Mouse (Mus musculus) cerebellum, adult 18-20 months (tissue): ENCODE data around the gene Odf4.

Experiments
- DNase-seq, 2 experiments: peaks; one replicate each; pipeline ENCODE4 v3.0.0; 2021

Odf4 gene

GRCm38 (mm10) chr11:68901351-68902046 lies 25.4 kb downstream of the Odf4 start, which contains the start of gene Rpl26:
TSS of gene Rpl26 (plus strand) at chr11:68901583.
- peak; percentile 97 to 99 for DNase-seq

DNA sequence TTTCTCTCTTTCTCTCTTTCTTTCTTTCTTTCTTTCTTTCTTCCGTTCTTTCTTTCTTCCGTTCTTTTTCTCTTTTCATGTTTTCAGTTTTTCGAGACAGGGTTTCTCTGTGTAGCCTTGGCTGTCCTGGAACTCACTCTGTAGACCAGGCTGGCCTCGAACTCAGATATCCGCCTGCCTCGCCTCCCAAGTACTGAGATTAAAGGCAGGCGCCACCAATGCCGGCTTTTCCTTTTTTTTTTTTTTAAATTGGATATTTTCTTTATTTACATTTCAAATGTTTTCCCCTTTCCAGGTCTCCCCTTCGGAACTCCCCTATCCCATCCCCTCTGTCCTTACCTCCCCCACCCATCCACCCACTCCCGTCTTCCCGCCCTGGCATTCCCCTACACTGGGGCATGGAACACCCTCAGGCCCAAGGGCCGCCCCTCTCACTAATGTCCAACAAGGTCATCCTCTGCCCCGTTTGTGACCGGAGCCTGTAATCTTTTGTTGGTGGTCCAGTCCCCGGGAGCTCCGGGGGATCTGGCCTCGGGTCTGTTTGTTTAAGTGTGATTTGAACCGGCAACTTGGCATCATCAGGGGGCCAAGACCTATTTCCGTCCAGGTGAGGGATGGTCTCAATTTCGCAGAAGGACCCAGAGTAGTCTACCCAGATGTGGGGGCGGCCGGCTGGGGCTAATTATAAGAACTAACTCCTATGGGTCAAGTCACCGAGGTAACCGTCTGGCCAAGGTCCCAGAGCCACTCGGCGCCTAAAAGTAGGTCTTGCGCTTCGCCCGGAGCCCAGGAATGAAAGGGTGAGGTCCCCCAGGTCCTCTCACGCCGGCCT lies 26.1 kb downstream of the Odf4 start:
- no peak for DNase-seq

DNA sequence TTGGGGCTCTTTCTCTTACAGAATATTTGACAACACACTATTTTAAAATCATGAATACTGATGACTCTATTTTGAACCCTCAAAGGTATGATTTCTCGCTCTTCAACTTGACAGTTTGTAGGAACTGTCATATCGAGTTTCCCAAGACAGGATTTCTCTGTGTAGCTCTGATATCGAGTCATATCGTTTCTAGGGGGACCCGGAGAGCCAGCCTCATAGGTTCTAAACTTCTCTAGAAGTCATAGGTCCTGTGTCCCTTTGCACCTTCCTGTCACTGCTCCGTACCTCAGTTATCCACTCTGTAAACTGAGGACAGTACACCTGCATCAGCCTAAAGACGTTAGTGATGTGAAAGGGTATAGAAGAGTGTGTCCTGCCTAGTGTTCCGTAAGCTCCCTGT lies 27.1 kb downstream of the Odf4 start:
- no peak for DNase-seq

DNA sequence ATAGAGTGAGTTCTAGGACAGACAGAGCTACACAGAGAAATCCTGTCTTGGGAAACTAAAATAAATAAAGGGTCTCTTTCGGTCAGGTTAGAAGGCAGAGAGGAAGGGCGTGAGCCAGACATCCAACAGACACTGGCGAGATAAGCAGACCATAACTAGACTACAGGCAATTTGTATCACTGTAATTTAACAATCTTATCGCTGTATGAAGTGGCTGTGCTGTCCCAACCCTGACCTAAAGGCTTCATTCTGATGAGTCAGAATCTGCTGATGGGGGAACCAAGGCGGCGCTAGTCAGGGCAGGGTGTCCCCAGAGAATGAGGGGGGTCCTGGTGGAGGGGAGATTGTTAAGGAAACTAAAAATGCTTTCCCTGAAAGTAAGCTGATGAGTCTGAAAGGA lies 28.1 kb downstream of the Odf4 start:
- DNase-seq: no peak

DNA sequence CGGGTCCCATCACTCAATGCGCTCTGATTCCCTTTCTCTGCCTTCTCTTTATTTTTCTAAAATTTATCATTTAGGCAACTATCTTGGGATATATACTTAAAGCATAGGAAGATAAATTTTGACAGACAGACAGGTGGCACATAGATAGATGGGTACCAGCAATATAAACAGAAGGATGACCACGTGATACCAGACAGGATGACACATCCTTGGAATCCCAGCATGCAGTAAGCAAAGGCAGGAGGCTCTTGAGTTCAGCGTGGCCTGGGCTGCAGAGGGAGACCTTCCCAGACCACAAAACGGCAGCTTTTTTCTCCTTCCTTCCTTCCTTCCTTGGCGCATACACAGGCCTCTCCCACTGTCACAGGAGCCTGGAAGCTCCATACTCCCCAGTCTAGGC lies 29.0 kb downstream of the Odf4 start:
- no peak for DNase-seq

DNA sequence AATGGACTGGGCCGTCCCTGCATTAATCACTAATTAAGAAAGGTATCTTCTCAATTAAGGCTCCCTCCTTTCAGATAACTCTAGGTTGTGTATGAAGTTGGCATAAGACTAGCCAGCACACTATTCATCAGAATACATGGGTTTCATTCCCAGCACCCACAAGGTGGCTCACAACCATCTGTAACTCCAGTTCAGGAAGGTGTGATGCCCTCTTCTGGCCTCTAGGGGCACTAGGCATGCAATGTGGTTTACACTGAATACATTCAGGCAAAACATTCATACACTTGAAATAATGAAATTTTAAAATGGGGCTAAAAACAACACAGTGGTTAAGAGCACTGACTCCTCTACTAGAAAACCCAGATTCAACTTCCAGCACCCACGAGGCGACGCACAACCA lies 29.8 kb downstream of the Odf4 start:
- DNase-seq: peak; percentile 37 to 61

- DNase-seq: no peak
Observed at GRCm38 (mm10) chr11:68896247-68896646, 30.6 kb downstream of the Odf4 start.

DNA sequence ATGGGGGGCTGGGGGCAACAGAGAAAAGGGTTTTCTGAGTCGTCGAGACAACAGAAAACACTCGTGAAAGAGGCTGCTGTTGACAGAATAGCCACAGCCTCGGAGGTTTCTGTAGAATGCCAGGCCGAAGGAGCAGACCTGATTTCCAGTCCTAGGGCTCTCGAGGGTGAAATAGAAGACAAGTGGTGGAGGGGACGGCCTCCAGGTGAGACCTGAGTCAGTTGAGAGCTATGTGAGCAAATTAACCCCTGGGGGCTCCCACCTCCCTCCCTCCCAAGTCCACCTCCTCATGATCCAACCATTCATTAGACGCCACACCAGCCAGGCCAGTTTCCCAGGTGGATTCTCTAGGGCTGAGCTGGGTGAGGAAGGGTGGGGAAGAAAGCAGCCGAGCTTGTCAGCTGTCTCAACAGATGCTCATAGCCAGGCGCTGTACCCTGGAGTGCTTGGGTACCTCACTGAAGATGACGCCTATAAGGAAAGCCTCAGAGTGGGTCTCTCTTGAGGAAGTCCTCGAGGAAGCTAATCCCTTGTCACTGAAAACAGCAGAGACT lies 32.9 kb downstream of the Odf4 start:
- DNase-seq: no peak

DNA sequence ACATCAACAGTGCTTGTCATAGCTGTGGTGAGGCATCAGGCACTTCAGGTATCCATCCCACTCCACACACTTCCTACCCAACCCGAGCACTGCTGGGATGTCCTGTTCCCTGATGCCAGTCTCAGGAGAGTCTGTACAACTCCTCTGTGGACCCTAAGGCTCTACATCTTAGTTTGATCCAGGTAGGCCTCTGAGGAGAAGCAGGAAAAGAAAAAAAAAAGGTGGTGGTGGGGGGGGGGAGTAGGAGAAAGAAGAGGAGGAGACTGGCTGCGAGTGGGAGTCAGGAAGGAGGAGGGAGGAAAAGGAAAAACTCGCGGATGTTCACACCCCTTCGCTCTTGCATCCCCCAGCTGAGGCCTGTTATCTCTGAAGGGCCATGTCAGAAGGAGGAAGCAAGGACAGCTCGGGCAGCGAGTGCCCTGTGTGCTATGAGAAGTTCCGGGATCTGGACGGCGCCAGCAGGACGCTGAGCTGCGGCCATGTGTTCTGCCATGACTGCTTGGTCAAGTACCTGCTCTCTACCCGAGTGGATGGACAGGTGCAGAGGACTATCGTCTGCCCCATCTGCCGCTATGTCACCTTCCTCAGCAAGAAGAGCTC lies 34.5 kb downstream of the Odf4 start:
- no peak for DNase-seq

DNA sequence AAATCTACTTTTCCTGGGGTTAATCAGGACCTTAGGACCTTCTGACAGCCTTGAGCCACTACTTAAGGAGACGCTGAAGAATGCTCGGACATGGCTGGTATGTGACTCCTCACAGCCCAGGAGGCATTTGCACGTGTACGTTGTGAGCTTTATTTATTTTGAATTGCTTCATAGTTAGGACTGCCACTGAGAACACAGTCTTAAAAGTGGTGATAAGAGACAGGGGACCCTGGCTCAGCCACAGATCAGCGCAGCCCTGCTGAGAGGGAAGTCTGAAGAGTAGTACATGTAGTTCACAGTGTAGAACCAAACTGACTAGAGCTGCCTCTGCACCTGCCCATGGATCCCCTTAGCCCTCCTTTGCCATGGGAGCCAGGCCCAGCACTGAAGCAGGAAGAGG lies 35.1 kb downstream of the Odf4 start:
- no peak for DNase-seq

- no peak for DNase-seq
Observed at GRCm38 (mm10) chr11:68890625-68891024, 36.3 kb downstream of the Odf4 start.

GRCm38 (mm10) chr11:68888653-68889052 lies 38.2 kb downstream of the Odf4 start:
- no peak for DNase-seq

DNA sequence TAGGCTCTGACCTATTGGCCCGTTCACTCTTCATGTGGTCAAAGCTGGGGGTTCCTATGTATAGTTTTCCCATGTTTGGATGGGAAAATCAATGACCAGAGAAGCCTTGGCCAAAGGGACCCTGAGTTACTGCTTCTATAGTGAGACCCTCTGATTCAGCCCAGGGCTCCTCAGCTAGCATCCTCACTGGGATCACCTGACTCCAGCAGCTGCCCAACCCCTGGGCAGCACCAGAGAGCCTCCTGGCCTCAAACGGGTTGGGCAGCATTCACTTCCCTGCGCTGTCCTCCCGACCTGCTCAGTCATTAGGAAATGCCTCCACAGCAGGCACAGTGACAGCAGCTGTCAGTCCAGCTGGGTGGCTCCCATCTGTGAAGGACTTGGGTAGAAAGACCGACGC lies 38.6 kb downstream of the Odf4 start, which contains the start of gene Rnf222:
Rnf222 (plus strand) TSS at position 301 of the 400 bp plus-strand sequence.
- no peak for DNase-seq

GRCm38 (mm10) chr11:68886091-68886490 lies 40.8 kb downstream of the Odf4 start:
- no peak for DNase-seq

GRCm38 (mm10) chr11:68884368-68884767 lies 42.5 kb downstream of the Odf4 start:
- no peak for DNase-seq

GRCm38 (mm10) chr11:68883843-68884242 lies 43.0 kb downstream of the Odf4 start:
- no peak for DNase-seq

GRCm38 (mm10) chr11:68882107-68882506 lies 44.8 kb downstream of the Odf4 start:
- no peak for DNase-seq

DNA sequence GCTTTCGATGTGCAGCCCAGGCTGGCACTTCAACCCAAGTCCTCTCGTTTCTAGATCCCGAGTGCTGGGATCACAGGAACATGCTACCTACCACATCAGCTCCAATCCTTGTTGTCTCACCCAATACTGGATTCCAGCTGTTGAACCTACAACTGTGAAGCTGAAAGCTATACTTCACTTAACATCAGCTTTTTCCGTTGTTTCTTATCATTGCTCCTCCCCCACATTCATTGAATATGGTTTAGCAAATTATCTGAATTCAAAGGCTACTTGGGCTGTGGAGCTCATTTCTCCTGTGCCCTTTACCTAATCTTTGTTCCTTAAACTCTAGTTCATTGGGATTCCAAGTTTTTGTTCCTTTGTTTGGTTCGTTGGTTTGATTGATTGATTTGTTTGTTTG lies 48.1 kb downstream of the Odf4 start:
- DNase-seq: no peak

DNA sequence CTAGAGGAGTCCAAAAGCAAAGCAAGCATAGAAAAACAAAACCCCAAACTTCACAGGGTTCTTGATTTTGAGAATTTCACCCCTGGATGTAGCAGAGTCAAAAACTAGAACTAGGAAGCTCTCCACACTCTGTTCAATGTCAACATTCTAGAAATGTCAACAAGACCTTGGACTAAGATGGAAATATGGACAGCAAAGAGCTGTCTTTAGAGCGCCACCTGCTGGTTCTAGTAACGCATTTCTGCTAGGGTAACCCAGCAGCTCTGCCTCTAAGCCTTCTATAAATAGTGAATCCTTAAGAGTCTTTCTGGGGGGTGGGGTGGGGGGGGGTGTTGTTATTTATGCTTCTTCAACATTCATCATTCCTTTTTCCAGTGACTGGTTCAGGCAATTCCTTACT lies 52.0 kb downstream of the Odf4 start:
- DNase-seq: peak; percentile 70 to 76
